Mouse (Mus musculus) embryonic facial prominence, embryonic 11.5 days (tissue): ENCODE data around the gene Aldh2. TPM values are rescaled to one million over a fixed set of nuclear protein-coding genes. Genes with fewer than 3 reads are reported as not detected.
A peak's percentile ranks its signal among the peaks of the same experiment; 100 is the strongest.

Source experiments
- ATAC-seq: fragments of 200-750 bp; cut with Nextera tagmentation; replicated peaks from 2 replicates; pipeline ENCODE4 v1.8.0; 2017; ENCODE audit warnings: low read depth; ENCODE audit not compliant: insufficient number of reproducible peaks, low FRiP score, low TSS enrichment
- DNase-seq: peaks from one replicate; pipeline ENCODE4 v3.0.0-alpha.2; 2015; ENCODE audit warnings: low spot score
- H3K27ac ChIP-seq: fragments of 300-500 bp; sonication (generic); replicated peaks from 2 replicates; pipeline ENCODE4 v1.5.1; 2014; ENCODE audit warnings: mild to moderate bottlenecking, low read depth, low read length, control low read depth
- H3K27me3 ChIP-seq: fragments of 300-500 bp; sonication (generic); 2 replicates; pipeline ENCODE4 v1.6.1; 2014; ENCODE audit warnings: mild to moderate bottlenecking, low read length, moderate library complexity, mixed read lengths; ENCODE audit not compliant: control insufficient read depth, insufficient read depth
- H3K36me3 ChIP-seq: fragments of 300-500 bp; sonication (generic); replicated peaks from 2 replicates; pipeline ENCODE4 v1.6.1; 2014; ENCODE audit warnings: low read depth, mild to moderate bottlenecking, low read length, moderate library complexity, mixed read lengths; ENCODE audit not compliant: control insufficient read depth, insufficient read depth
- H3K4me1 ChIP-seq: fragments of 300-500 bp; sonication (generic); 2 replicates; pipeline ENCODE4 v1.6.1; 2014; ENCODE audit warnings: low read length, mixed read lengths; ENCODE audit not compliant: control insufficient read depth, insufficient read depth
- H3K4me2 ChIP-seq: fragments of 300-500 bp; sonication (generic); 2 replicates; pipeline ENCODE4 v1.6.1; 2014; ENCODE audit warnings: low read depth, mild to moderate bottlenecking, control low read depth, low read length, moderate library complexity
- H3K4me3 ChIP-seq: fragments of 300-500 bp; sonication (generic); 2 replicates; pipeline ENCODE4 v1.5.1; 2014; ENCODE audit warnings: low read depth, low read length, control low read depth
- H3K9ac ChIP-seq: fragments of 300-500 bp; sonication (generic); replicated peaks from 2 replicates; pipeline ENCODE4 v1.6.1; 2014; ENCODE audit warnings: mild to moderate bottlenecking, control low read depth, low read length
- H3K9me3 ChIP-seq: fragments of 300-500 bp; sonication (generic); replicated peaks from 2 replicates; pipeline ENCODE4 v1.6.1; 2016; ENCODE audit warnings: mild to moderate bottlenecking, low read length, inconsistent platforms, mixed read lengths; ENCODE audit not compliant: control insufficient read depth
- WGBS: fragments of 180-500 bp; shearing (Covaris S2); extraction: QIAGEN DNeasy Blood & Tissue Kit; methylation state at CpG from one replicate; pipeline ENCODE4 v1.1.7; 2014; 5-methylcytosine and 5-hydroxymethylcytosine counted together
- polyA plus RNA-seq: library from polyadenylated mRNA; unstranded; fragments of >200 nt; fragmentation: Nextera tagmentation; extraction: Ambion mirVana; gene quantifications from 2 replicates; pipeline ENCODE4 v1.2.1, GENCODE M21; 2014

Aldh2 gene
- polyA plus RNA-seq, 1 experiment from 2014 or later = 84.4 TPM

DNA sequence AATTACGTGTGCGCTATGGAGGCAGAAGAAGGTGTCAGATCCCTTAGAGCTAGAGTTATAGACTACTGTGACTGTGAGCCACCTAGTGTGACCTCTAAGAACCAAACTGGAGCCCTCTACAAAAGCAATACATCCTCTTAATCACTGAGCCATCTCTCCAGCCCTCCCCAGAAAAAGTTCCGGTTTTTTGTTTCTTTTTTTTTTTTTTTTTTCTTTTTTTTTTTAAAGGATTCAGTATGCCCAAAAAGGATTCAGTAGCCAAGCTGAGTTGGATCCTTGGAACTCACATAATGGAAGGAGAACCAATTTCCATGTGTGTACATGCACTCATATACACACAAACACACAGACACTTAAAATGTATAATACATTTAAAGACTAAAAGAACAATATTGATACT, 50.3 kb downstream of the Aldh2 start:
- no peaks in the 10 kb centered on the region for H3K9me3 ChIP-seq
- no peak for DNase-seq
- no peak overlapping the region for H3K9ac ChIP-seq
- ATAC-seq = no peak
- 83% methylated on average over 3 of the region's 3 CpGs for WGBS
- no peak overlapping the region for H3K4me2 ChIP-seq
- H3K4me1 ChIP-seq = no peaks in the 10 kb centered on the region
- H3K27me3 ChIP-seq = no peaks in the 10 kb centered on the region
- no peaks in the 10 kb centered on the region for H3K36me3 ChIP-seq
- no peak overlapping the region for H3K27ac ChIP-seq
- H3K4me3 ChIP-seq = no peak overlapping the region

DNA sequence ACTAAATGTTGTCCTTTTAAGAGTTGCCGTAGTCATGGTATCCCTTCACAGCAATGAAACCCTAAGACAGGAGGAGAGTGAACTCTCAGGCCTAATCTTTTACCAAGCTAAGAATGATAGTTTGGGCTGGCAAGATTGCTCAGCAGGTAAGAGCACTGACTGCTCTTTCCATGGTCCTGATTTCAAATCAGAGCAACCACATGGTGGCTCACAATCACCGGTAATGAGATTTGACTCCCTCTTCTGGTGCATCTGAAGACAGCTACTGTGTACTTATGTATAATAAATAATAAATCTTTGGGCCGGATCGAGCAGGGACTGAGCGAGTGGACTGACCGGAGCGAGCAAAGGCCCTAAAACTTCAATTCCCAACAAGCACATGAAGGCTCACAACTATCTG, 52.4 kb downstream of the Aldh2 start:
- no peak overlapping the region for H3K4me2 ChIP-seq
- 88% methylated on average over 7 of the region's 7 CpGs for WGBS
- H3K4me1 ChIP-seq = no peaks in the 10 kb centered on the region
- H3K36me3 ChIP-seq = no peaks in the 10 kb centered on the region
- H3K27ac ChIP-seq = no peak overlapping the region
- DNase-seq (no peak), ATAC-seq (no peak)
- H3K9me3 ChIP-seq = no peaks in the 10 kb centered on the region
- H3K4me3 ChIP-seq = no peak overlapping the region
- no peaks in the 10 kb centered on the region for H3K27me3 ChIP-seq
- no peak overlapping the region for H3K9ac ChIP-seq

DNA sequence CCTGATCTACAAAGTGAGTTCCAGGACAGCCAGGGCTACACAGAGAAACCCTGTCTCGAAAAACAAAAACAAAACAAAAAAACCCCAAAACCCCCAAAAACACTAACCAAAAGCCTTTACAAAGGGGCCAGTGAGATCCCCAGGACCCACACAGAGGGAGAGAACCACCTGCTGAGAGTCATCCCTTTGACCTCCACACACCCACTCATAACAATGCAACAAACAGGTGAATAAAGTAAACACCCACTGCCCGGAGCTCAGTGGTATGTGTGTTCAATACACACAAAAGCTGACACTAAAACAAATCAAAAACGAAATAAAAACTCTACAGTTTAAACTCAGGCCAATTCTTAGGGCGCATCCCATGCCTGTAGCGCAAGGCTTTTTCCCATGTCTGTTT, 53.6 kb downstream of the Aldh2 start:
- no peaks in the 10 kb centered on the region; the same call in 1 of the 2 replicates for H3K36me3 ChIP-seq

DNA sequence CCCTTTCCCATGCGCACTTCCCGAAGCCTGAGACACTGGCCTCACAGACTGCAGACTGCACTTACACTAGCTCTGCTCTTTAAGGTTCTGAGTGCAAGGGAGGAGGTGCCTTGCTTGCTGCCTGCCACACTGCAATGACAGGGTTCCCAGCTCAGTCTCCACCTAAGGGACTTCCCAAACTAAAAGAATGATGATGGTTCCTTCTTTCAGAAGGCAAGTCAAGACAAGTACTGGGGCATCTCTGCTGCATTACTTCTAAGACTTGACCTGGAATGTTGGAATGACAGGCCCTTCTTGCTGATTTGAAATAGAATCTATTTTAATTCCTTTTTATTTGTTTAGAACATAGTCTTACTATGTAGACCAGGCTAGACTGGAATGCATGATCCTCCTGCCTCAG, 56.0 kb downstream of the Aldh2 start:
- Histone ChIP-seq H3K9ac (no peak overlapping the region), H3K4me3 (no peak overlapping the region), H3K27me3 (no peaks in the 10 kb centered on the region), H3K4me1 (no peaks in the 10 kb centered on the region), H3K36me3 (no peaks in the 10 kb centered on the region; the same call in 1 of the 2 replicates), H3K27ac (no peak overlapping the region), H3K9me3 (no peaks in the 10 kb centered on the region), H3K4me2 (no peak overlapping the region)
- no peak for DNase-seq
- 87% methylated on average over 2 of the region's 2 CpGs for WGBS
- ATAC-seq = no peak

More for the DNA sequence above, 53.6 kb downstream of the Aldh2 start:
- DNase-seq (no peak), ATAC-seq (no peak)
- no peak overlapping the region for H3K4me3 ChIP-seq
- no peaks in the 10 kb centered on the region for H3K27me3 ChIP-seq
- WGBS = 88% methylated on average over 5 of the region's 5 CpGs
- H3K9ac ChIP-seq = no peak overlapping the region
- no peak overlapping the region for H3K4me2 ChIP-seq
- H3K27ac ChIP-seq = no peak overlapping the region
- no peaks in the 10 kb centered on the region for H3K9me3 ChIP-seq
- H3K4me1 ChIP-seq = no peaks in the 10 kb centered on the region

DNA sequence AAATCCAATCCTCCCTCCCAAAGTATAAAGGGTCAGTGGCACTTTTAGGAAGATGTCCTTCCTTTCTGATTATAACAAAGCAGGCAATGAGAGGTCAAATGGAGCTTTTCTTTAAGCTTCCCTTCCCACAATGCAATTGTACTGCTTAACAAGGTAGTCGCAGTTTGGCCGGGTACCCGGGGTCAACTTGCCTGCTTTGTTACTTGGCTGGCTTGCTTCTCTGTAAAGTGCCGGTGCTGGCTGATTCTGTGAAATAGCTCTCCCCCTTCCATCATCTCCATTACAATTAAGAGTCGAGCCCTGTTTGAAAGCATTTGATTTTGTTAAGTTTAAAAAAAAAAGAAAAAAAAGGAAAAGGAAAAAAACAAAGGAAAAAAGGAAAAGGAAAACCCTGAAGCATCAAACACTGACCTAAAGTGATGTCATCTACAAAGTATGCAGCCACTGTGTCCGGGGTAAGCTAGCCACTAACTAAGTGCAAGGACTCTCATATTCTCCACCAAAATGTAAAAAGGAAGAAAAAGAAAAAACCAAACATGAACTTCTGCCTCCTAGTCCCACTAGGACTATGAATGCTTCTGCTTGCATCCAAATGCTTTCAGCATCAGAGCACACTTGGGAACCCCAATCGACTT, 56.6 kb downstream of the Aldh2 start:
- Histone ChIP-seq H3K9ac (no peak overlapping the region), H3K4me3 (no peak overlapping the region), H3K27me3 (no peaks in the 10 kb centered on the region), H3K4me1 (no peaks in the 10 kb centered on the region), H3K36me3 (no peaks in the 10 kb centered on the region; the same call in none of the 2 replicates), H3K4me2 (no peak overlapping the region), H3K27ac (no peak overlapping the region), H3K9me3 (no peaks in the 10 kb centered on the region)
- WGBS = 69% methylated on average over 7 of the region's 7 CpGs
- ATAC-seq (no peak), DNase-seq (no peak)

DNA sequence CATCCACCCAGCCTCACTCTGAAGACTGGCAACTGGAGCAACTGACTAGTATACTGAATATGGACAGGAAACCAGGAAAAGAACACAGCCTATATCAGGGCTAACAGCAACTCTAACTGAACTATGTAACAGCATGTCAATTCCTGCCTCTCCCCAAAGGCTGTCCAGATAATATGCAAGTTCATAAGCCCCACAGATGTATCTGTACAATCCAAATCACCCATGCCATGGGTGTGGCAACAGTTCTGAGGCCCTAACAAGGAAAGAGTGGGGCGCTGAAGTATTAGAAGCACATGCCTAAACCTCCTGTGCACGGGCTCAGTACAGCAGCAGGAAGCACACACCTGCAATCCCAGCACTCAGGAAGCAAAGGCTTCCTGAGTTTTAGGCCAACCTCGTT, 58.5 kb downstream of the Aldh2 start:
- no peak overlapping the region for H3K27ac ChIP-seq
- DNase-seq = no peak
- no peak overlapping the region for H3K4me3 ChIP-seq
- H3K9me3 ChIP-seq = no peaks in the 10 kb centered on the region
- no peak for ATAC-seq
- no peak overlapping the region for H3K4me2 ChIP-seq
- H3K36me3 ChIP-seq = peaks cover 9% of the 10 kb centered on the region
- 96% methylated on average over 3 of the region's 3 CpGs for WGBS
- H3K27me3 ChIP-seq = no peaks in the 10 kb centered on the region
- no peaks in the 10 kb centered on the region for H3K4me1 ChIP-seq
- H3K9ac ChIP-seq = no peak overlapping the region

DNA sequence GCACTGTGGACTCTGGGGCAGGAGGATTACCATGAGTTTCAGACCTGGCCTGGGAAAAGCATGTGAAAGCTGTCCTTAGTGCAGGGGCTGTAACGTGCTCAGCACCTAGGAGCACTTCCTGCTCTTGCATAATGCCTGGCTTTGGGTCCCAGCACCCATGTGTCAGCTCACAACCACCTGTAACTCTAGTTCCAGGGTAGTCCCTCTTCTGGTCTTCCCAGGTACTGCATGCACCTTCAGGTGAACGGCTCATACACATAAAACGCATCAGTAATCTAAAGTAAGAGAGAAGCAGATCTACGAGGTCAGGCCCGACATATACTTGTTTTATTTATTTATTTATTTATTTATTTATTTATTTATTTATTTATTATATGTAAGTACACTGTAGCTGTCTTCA, 59.1 kb downstream of the Aldh2 start:
- DNase-seq (peak; percentile 9), ATAC-seq (no peak)
- 89% methylated on average over 5 of the region's 5 CpGs for WGBS
- Histone ChIP-seq H3K4me1 (no peaks in the 10 kb centered on the region), H3K4me2 (no peak overlapping the region), H3K4me3 (no peak overlapping the region), H3K27ac (no peak overlapping the region), H3K27me3 (no peaks in the 10 kb centered on the region), H3K9me3 (no peaks in the 10 kb centered on the region), H3K36me3 (peaks cover 11% of the 10 kb centered on the region), H3K9ac (no peak overlapping the region)

DNA sequence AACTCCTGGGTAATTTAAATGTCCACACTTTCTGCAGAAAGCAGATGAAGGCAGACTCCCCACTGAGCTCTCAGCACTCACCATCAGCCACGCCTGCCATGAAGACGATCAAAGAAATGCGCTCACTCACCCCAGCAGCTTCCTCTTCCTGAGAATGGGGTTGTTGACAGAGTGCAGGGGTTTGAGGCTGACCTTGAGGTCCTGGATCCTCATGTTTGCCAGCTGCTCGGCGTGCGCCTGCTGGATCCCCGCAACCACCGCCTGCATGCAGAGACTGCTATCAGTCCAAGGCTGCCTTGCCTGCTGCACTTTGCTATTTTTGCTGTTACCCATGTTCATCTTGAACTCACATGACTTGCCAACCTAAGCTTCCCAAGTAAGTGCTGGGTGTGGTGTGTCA, 66.7 kb downstream of the Aldh2 start:
- no peak for DNase-seq
- no peaks in the 10 kb centered on the region for H3K4me1 ChIP-seq
- no peak overlapping the region for H3K4me2 ChIP-seq
- WGBS = 83% methylated on average over 8 of the region's 8 CpGs
- peaks cover 25% of the 10 kb centered on the region for H3K36me3 ChIP-seq
- H3K9me3 ChIP-seq = no peaks in the 10 kb centered on the region
- no peak overlapping the region for H3K27ac ChIP-seq
- no peak overlapping the region for H3K4me3 ChIP-seq
- no peak for ATAC-seq
- H3K27me3 ChIP-seq = no peaks in the 10 kb centered on the region
- no peak overlapping the region for H3K9ac ChIP-seq
